Mouse (Mus musculus) liver, embryonic 15.5 days (tissue): ENCODE data around the gene Rara. TPM values are rescaled to one million over a fixed set of nuclear protein-coding genes. Genes with fewer than 3 reads are reported as not detected.

Source experiments
- ATAC-seq: fragments of 200-750 bp; cut with Nextera tagmentation; 2 replicates; pipeline ENCODE4 v1.8.0; 2017; ENCODE audit warnings: moderate number of reproducible peaks, mild to moderate bottlenecking, moderate library complexity; ENCODE audit not compliant: insufficient read depth
- H3K27ac ChIP-seq: fragments of 300-500 bp; sonication (generic); replicated peaks from 2 replicates; pipeline ENCODE4 v1.5.1; 2015; ENCODE audit warnings: mild to moderate bottlenecking, inconsistent platforms
- H3K27me3 ChIP-seq: fragments of 300-500 bp; sonication (generic); 2 replicates; pipeline ENCODE4 v1.6.1; 2015; ENCODE audit warnings: mild to moderate bottlenecking, inconsistent platforms
- H3K36me3 ChIP-seq: fragments of 300-500 bp; sonication (generic); replicated peaks from 2 replicates; pipeline ENCODE4 v1.6.1; 2015; ENCODE audit warnings: moderate library complexity, mild to moderate bottlenecking, inconsistent platforms
- H3K4me1 ChIP-seq: fragments of 300-500 bp; sonication (generic); replicated peaks from 2 replicates; pipeline ENCODE4 v1.6.1; 2015; ENCODE audit warnings: inconsistent platforms
- H3K4me2 ChIP-seq: fragments of 300-500 bp; sonication (generic); 2 replicates; pipeline ENCODE4 v1.6.1; 2015; ENCODE audit warnings: moderate library complexity, mild to moderate bottlenecking, inconsistent platforms
- H3K4me3 ChIP-seq: fragments of 300-500 bp; sonication (generic); replicated peaks from 2 replicates; pipeline ENCODE4 v1.5.1; 2015; ENCODE audit warnings: mild to moderate bottlenecking, inconsistent platforms
- H3K9ac ChIP-seq: fragments of 300-500 bp; sonication (generic); 2 replicates; pipeline ENCODE4 v1.6.1; 2015; ENCODE audit warnings: moderate library complexity, mild to moderate bottlenecking, inconsistent platforms
- H3K9me3 ChIP-seq: fragments of 300-500 bp; sonication (generic); replicated peaks from 2 replicates; pipeline ENCODE4 v1.6.1; 2016; ENCODE audit warnings: inconsistent platforms
- WGBS: fragments of 180-500 bp; shearing (Covaris S2); methylation state at CpG from one replicate; pipeline ENCODE4 v1.1.7; 2015; ENCODE audit warnings: mixed read lengths; ENCODE audit not compliant: insufficient replicate concordance; 5-methylcytosine and 5-hydroxymethylcytosine counted together
- polyA plus RNA-seq: library from polyadenylated mRNA; unstranded; fragments of >200 nt; fragmentation: Nextera tagmentation; extraction: Ambion mirVana; gene quantifications from 2 replicates; pipeline ENCODE4 v1.2.1, GENCODE M21; 2015

Gene Rara
- polyA plus RNA-seq, 1 experiment from 2014 or later = 4.5 TPM

- H3K4me3 ChIP-seq = no peak overlapping the region
- WGBS = 28% methylated on average over 17 of the region's 17 CpGs
- H3K9ac ChIP-seq = no peak overlapping the region
- no peak for ATAC-seq
- peaks cover 9% of the 10 kb centered on the region for H3K27me3 ChIP-seq
- no peaks in the 10 kb centered on the region for H3K9me3 ChIP-seq
- H3K4me1 ChIP-seq = peaks cover 76% of the 10 kb centered on the region
- H3K36me3 ChIP-seq = no peaks in the 10 kb centered on the region
- peak overlapping the region; percentile 62; the same call in 1 of the 2 replicates for H3K27ac ChIP-seq
- peak overlapping the region; percentile 41 for H3K4me2 ChIP-seq
Measured at GRCm38 (mm10) chr11:98954801-98955706, 27.4 kb downstream of the Rara start.

GRCm38 (mm10) chr11:98955707-98956235 lies 28.2 kb downstream of the Rara start:
- H3K27me3 ChIP-seq = peaks cover 16% of the 10 kb centered on the region
- no peaks in the 10 kb centered on the region for H3K9me3 ChIP-seq
- no peak for ATAC-seq
- no peaks in the 10 kb centered on the region for H3K36me3 ChIP-seq
- peaks cover 76% of the 10 kb centered on the region for H3K4me1 ChIP-seq
- 39% methylated on average over 7 of the region's 7 CpGs for WGBS
- H3K27ac ChIP-seq = no peak overlapping the region
- H3K4me3 ChIP-seq = no peak overlapping the region
- H3K9ac ChIP-seq = no peak overlapping the region
- H3K4me2 ChIP-seq = no peak overlapping the region

- Histone ChIP-seq H3K27me3 (peaks cover 22% of the 10 kb centered on the region), H3K4me3 (no peak overlapping the region), H3K4me1 (peaks cover 76% of the 10 kb centered on the region), H3K4me2 (no peak overlapping the region), H3K9ac (no peak overlapping the region), H3K27ac (no peak overlapping the region), H3K36me3 (no peaks in the 10 kb centered on the region), H3K9me3 (no peaks in the 10 kb centered on the region)
- WGBS = 58% methylated on average over 10 of the region's 10 CpGs
- no peak for ATAC-seq
Measured at GRCm38 (mm10) chr11:98956340-98956739, 28.7 kb downstream of the Rara start.

- Histone ChIP-seq H3K27ac (peak overlapping the region; percentile 70), H3K27me3 (peaks cover 55% of the 10 kb centered on the region), H3K4me2 (peak overlapping the region; percentile 100), H3K4me1 (peaks cover 79% of the 10 kb centered on the region), H3K9me3 (no peaks in the 10 kb centered on the region), H3K36me3 (no peaks in the 10 kb centered on the region), H3K4me3 (peak overlapping the region; percentile 64), H3K9ac (peak overlapping the region; percentile 58)
- ATAC-seq = peak; percentile 53
- WGBS = under 1% methylated on average over 43 of the region's 43 CpGs
Measured at GRCm38 (mm10) chr11:98959437-98960312, 32.1 kb downstream of the Rara start.

- Histone ChIP-seq H3K27me3 (peaks cover 63% of the 10 kb centered on the region), H3K4me1 (peaks cover 79% of the 10 kb centered on the region)
- peak; percentile 41 for ATAC-seq
Measured at GRCm38 (mm10) chr11:98960313-98960906, 32.8 kb downstream of the Rara start.

DNA sequence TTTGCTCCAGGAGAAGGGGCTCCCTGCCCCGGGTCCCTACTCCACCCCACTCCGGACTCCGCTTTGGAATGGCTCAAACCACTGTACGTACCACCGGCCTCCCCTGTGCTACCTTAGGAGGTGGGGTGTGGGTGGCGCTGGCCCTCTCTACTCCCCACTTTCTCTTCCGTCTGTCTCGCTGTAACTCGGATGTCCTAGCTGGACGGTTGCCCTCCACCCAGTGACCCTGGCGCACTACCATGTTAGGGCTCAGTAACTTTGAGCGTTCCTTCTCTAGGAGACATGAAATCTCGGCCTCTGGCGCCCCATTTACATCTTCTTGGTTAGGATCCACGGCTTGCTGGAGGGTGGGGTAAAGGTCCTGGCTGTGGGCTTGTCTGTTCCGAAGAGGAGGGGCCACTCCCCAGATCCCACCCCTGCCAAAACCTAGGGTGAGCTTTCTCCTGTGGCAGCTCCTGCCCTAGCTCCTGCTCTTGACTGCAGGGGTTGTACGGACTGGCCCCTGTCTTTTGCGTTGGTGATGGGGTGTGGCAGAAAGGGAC lies 33.5 kb downstream of the Rara start:
- H3K27me3 ChIP-seq = peaks cover 70% of the 10 kb centered on the region
- H3K4me2 ChIP-seq = peak overlapping the region; percentile 100
- peak overlapping the region; percentile 64 for H3K4me3 ChIP-seq
- WGBS = 5% methylated on average over 18 of the region's 18 CpGs
- H3K4me1 ChIP-seq = peaks cover 82% of the 10 kb centered on the region
- H3K36me3 ChIP-seq = no peaks in the 10 kb centered on the region
- H3K9ac ChIP-seq = peak overlapping the region; percentile 58; the same call in 1 of the 2 replicates
- ATAC-seq = no peak
- peak overlapping the region; percentile 70 for H3K27ac ChIP-seq
- H3K9me3 ChIP-seq = no peaks in the 10 kb centered on the region

More at GRCm38 (mm10) chr11:98960313-98960906, 32.8 kb downstream of the Rara start:
- Histone ChIP-seq H3K36me3 (no peaks in the 10 kb centered on the region), H3K4me3 (peak overlapping the region; percentile 64), H3K27ac (peak overlapping the region; percentile 70), H3K9ac (peak overlapping the region; percentile 58), H3K9me3 (no peaks in the 10 kb centered on the region), H3K4me2 (peak overlapping the region; percentile 100)
- under 1% methylated on average over 53 of the region's 53 CpGs for WGBS

DNA sequence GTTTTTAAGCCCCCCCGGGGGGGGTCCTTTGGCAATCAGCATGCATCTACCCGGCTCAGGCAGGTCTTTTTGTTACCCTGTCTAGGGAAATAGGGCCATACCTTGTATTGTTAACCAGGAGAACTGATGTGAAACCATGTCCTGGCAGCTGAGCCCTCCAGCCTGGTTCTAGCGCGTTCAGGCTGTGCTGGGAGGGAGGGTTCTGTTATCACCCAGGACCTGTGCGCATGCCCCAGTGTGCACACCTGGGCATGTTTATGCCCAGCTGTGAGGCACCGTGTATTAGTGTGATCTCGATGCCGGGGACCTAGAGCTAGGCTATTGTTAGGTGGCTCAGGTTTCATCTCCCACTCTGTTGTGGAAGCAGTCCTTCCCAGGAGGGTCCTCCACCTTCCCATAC lies 34.1 kb downstream of the Rara start:
- Histone ChIP-seq H3K27ac (no peak overlapping the region; the same call in 1 of the 2 replicates), H3K9ac (no peak overlapping the region), H3K9me3 (no peaks in the 10 kb centered on the region), H3K36me3 (peaks cover 2% of the 10 kb centered on the region; the same call in 1 of the 2 replicates), H3K4me3 (peak overlapping the region; percentile 64), H3K4me1 (peaks cover 83% of the 10 kb centered on the region), H3K27me3 (peaks cover 76% of the 10 kb centered on the region), H3K4me2 (peak overlapping the region; percentile 100)
- no peak for ATAC-seq
- 8% methylated on average over 8 of the region's 8 CpGs for WGBS

GRCm38 (mm10) chr11:98962421-98963095 lies 34.9 kb downstream of the Rara start:
- H3K4me3 ChIP-seq = peak overlapping the region; percentile 64
- no peaks in the 10 kb centered on the region for H3K9me3 ChIP-seq
- peak overlapping the region; percentile 61; the same call in 1 of the 2 replicates for H3K27ac ChIP-seq
- peak overlapping the region; percentile 100 for H3K4me2 ChIP-seq
- H3K4me1 ChIP-seq = peaks cover 85% of the 10 kb centered on the region
- peaks cover 83% of the 10 kb centered on the region for H3K27me3 ChIP-seq
- H3K36me3 ChIP-seq = peaks cover 3% of the 10 kb centered on the region; the same call in 1 of the 2 replicates
- no peak for ATAC-seq
- 8% methylated on average over 12 of the region's 12 CpGs for WGBS
- H3K9ac ChIP-seq = no peak overlapping the region

GRCm38 (mm10) chr11:98963191-98964021 lies 35.8 kb downstream of the Rara start:
- H3K9ac ChIP-seq = peak overlapping the region; percentile 23; the same call in 1 of the 2 replicates
- no peaks in the 10 kb centered on the region for H3K9me3 ChIP-seq
- H3K27ac ChIP-seq = peak overlapping the region; percentile 61
- peak overlapping the region; percentile 64 for H3K4me3 ChIP-seq
- peak; percentile 56 for ATAC-seq
- peak overlapping the region; percentile 100 for H3K4me2 ChIP-seq
- H3K36me3 ChIP-seq = peaks cover 12% of the 10 kb centered on the region; the same call in 1 of the 2 replicates
- peaks cover 87% of the 10 kb centered on the region for H3K4me1 ChIP-seq
- under 1% methylated on average over 32 of the region's 32 CpGs for WGBS
- peaks cover 92% of the 10 kb centered on the region for H3K27me3 ChIP-seq
